In genomic region chr16:21858882-21859281, GRCm38 (mm10) we compare ENCODE assay signal across 19 mouse cellular contexts.
DNase-seq lines count a peak whose midpoint lies in the region; ATAC-seq lines count a peak whose summit lies in the region.
"Had no signal": no experiment of that assay in that cellular context is flagged by ENCODE, and none has a peak within 500 bp of the region (broad histone marks: within the 10 kb centered on the region; RNA-seq: fewer than 3 reads in every experiment).

No protein-coding gene starts in this region.

- WGBS in intestine, embryonic 15.5 days: 87% methylated on average over 8 of the region's 8 CpGs
- 28% methylated on average over 8 of the region's 8 CpGs for WGBS in midbrain, embryonic 16.5 days

- H3K36me3 ChIP-seq in intestine, embryonic 15.5 days: no peaks in the 10 kb centered on the region
- H3K36me3 ChIP-seq in midbrain, embryonic 16.5 days (ENCODE audit: control insufficient read depth, insufficient read depth, low read length): no peaks in the 10 kb centered on the region
- H3K36me3 ChIP-seq: heart, embryonic 10.5 days had no signal

- no peak overlapping the region for H3K4me2 ChIP-seq in intestine, embryonic 15.5 days (replicated peaks)
- no peak overlapping the region for H3K4me2 ChIP-seq in midbrain, embryonic 16.5 days (ENCODE audit: low read length)

- H3K27ac ChIP-seq in intestine, embryonic 15.5 days: 0 out of 2 replicates have a peak overlapping the region, but pooled peaks have one; percentile 4
- no peak overlapping the region for H3K27ac ChIP-seq in midbrain, embryonic 16.5 days (ENCODE audit: low read length)
- H3K27ac ChIP-seq: heart, embryonic 10.5 days; kidney, postnatal 0 days had no signal

- no peak overlapping the region for H3K4me3 ChIP-seq in intestine, embryonic 15.5 days (replicated peaks)
- no peak overlapping the region for H3K4me3 ChIP-seq in midbrain, embryonic 16.5 days (ENCODE audit: low read depth, low read length)
- H3K4me3 ChIP-seq: heart, embryonic 10.5 days; layer of hippocampus, adult 2 months had no signal

- no peak overlapping the region for H3K9ac ChIP-seq in intestine, embryonic 15.5 days
- H3K9ac ChIP-seq in midbrain, embryonic 16.5 days (ENCODE audit: low read depth, low read length): no peak overlapping the region
- H3K9ac ChIP-seq: liver, postnatal 0 days had no signal

- H3K4me1 ChIP-seq in intestine, embryonic 15.5 days (replicated peaks): 0 out of 2 replicates have a peak, but pooled peaks cover 6% of the 10 kb centered on the region
- peaks cover 13% of the 10 kb centered on the region for H3K4me1 ChIP-seq in midbrain, embryonic 16.5 days (ENCODE audit: control insufficient read depth, insufficient read depth, low read length)

- H3K27me3 ChIP-seq in intestine, embryonic 15.5 days (replicated peaks): no peaks in the 10 kb centered on the region
- no peaks in the 10 kb centered on the region for H3K27me3 ChIP-seq in midbrain, embryonic 16.5 days (ENCODE audit: control insufficient read depth, insufficient read depth, low read depth, low read length)

- no peak for ATAC-seq in intestine, embryonic 15.5 days
- ATAC-seq in midbrain, embryonic 16.5 days: peak; percentile 59; the same call in 1 of the 2 replicates
- ATAC-seq in cerebellum, adult (ENCODE audit: insufficient number of reproducible peaks, low FRiP score, low TSS enrichment): no peak
- ATAC-seq: liver, postnatal 0 days had no signal

- H3K9me3 ChIP-seq in intestine, embryonic 15.5 days: no peaks in the 10 kb centered on the region
- no peaks in the 10 kb centered on the region for H3K9me3 ChIP-seq in midbrain, embryonic 16.5 days (replicated peaks; ENCODE audit: control insufficient read depth, low read length, poor library complexity, severe bottlenecking)
- H3K9me3 ChIP-seq: heart, embryonic 10.5 days had no signal

- peak; percentile 50 for DNase-seq in retina, postnatal 1 day
- DNase-seq in retina, embryonic 14.5 days (ENCODE audit: low spot score): no peak
- DNase-seq in embryo, embryonic 10 days (ENCODE audit: low spot score): no peak
- DNase-seq in layer of hippocampus, adult 18-20 months (ENCODE audit: low spot score in 2 of 2): no peak
- DNase-seq: adrenal gland, postnatal 36 days; cerebellum, adult 9-11 months; gastrocnemius, postnatal 25 days; heart, postnatal 10 days; kidney, adult 11 months; liver; liver, postnatal 0 days; lung, postnatal 14 days; right cerebral cortex, adult 18-20 months had no signal
